Mouse (Mus musculus) thymus, adult 2 months (tissue): Measurements from ENCODE around the gene Rnf220.

ENCODE experiments used
- CTCF ChIP-seq: fragments of 200-500 bp; IDR thresholded peaks from 2 replicates; pipeline ENCODE4 v1.5.1; 2012; ENCODE audit warnings: mild to moderate bottlenecking, control low read depth, low read length, moderate library complexity, borderline replicate concordance; ENCODE audit not compliant: control insufficient read depth, poor library complexity, insufficient read depth; ENCODE audit errors: extremely low read depth
- POLR2A ChIP-seq: fragments of 200-500 bp; IDR thresholded peaks from 2 replicates; pipeline ENCODE4 v1.6.1; 2012; ENCODE audit warnings: mild to moderate bottlenecking, low read length, control low read depth, moderate library complexity; ENCODE audit not compliant: control insufficient read depth, poor library complexity, insufficient read depth; ENCODE audit errors: extremely low read depth

DNA sequence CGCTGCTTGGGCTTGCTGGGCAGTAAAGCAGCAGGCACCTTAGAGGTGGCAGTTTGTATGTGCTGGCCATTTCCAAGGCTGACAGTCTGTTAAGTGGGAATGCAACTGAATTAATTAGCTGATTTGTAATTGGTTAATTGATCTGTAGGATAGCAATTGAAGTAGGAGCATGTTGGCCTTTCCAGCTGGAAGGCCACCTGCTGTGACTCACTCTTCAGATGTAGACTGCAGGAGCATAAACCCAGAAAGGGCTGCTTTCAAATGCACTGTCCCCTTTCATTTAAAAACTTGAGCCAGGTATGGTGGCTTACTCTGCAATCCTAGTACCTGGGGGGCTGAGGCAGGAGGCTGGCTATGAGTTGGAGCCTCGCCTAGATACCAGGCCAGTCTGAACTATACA is 171.8 kb downstream of the Rnf220 start:
- TF ChIP-seq CTCF (no peak), POLR2A (no peak)
